Mouse (Mus musculus) megakaryocyte, embryonic 14.5 days (primary cell): ENCODE measurements around the gene Mxd3.

Experiments
- FLI1 ChIP-seq: IDR thresholded peaks from 2 replicates; pipeline ENCODE4 v1.6.1; 2012; ENCODE audit warnings: low read length, inconsistent platforms, mixed read lengths
- GATA1 ChIP-seq: IDR thresholded peaks from 3 replicates; pipeline ENCODE4 v1.6.1; 2012; ENCODE audit warnings: mixed read lengths, low read length, inconsistent platforms, borderline replicate concordance

DNA sequence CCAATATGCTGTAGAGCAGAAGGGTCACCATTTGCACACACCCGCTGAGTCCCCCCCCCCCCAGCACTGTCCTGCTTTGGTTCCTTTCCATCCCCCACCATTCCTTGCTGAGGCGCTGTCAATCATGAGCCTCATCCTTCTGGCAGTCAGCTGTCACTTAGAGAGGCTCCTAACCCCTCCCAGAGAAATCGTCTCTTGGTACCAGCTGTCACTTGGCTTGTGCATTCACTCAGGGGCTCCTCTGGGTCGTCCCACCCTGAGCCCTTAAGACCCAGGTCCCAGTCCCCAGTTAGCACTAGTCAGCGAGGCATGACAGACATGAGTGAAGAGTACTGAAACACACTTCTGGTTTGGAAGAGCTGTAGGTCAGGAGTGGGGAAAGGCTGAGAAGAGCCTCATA lies 42.1 kb upstream of the Mxd3 start:
- TF ChIP-seq GATA1 (no peak), FLI1 (no peak)
